Mouse (Mus musculus) G1E-ER4 (cell line): ENCODE results near the gene Prx. TPM values are rescaled to one million over a fixed set of nuclear protein-coding genes. Genes with fewer than 3 reads are reported as not detected.

Experiments used
- GATA1 ChIP-seq: IDR thresholded peaks from one replicate; pipeline ENCODE4 v1.8.0; 2012; ENCODE audit warnings: low read length, inconsistent platforms
- polyA plus RNA-seq: library from polyadenylated mRNA; stranded (reverse); fragments of >175 nt; gene quantifications from 2 replicates; pipeline ENCODE4 v1.2.3, GENCODE M21; 2012

The Prx gene
- polyA plus RNA-seq, 1 experiment = 4.8 TPM

DNA sequence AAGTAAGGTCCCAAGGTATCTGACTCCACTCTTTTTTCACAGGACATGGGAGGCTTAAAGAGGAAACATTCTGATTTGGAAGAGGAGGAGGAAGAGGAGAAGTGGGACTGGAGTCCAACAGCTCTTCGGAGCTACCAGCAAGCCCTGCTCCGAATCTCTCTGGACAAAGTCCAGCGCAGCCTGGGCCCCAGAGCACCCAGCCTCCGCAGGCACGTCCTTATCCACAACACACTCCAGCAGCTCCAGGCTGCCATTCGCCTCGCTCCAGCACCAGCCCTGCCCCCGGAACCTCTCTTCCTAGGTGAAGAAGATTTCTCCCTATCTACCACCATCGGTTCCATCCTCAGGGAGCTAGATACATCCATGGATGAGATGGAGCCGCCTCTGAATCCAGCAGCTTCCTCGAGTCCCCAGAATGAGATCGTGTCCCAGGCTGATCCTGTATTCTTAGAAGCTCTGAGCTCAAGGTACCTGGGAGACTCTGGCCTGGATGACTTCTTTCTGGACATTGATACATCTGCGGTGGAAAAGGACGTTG, 23.0 kb upstream of the Prx start:
- no peak for TF ChIP-seq GATA1

DNA sequence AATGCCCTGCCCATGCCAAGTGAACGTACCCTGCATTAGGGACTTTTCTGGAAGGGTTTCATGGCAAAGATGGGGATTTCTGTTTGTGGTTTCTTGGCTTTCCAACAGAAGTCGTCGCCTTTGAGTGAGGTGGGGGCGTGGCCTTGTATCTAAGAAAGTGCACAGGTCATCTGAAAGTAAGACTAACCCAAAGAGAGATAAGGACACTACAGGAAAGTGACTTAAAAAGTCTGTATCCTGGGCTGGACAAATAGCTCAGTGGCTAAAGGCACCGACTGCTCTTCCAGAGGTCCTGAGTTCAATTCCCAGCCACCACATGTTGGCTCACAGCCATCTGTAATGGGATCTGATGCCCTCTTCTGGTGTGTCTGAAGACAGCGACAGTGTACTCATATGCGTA, 20.6 kb upstream of the Prx start:
- no peak for TF ChIP-seq GATA1

DNA sequence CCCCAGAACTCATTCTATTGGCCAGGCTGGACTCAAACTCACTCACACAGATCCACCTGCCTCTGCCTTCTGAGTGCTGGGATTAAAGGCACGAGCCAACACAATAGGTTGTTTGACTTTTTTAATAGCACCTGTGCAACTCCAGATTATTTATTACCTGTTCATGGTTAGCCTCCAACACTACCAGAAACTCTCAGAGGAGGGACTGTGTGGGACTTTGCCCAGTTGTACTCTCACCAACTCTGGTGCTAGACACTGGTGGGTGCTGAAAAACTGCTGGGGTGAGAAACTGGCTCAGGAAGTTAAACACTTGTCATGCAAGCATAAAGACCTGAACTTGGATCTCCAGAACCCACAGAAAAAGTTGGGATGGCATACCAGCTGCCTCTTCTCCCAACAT, 19.4 kb upstream of the Prx start:
- TF ChIP-seq GATA1 = no peak

DNA sequence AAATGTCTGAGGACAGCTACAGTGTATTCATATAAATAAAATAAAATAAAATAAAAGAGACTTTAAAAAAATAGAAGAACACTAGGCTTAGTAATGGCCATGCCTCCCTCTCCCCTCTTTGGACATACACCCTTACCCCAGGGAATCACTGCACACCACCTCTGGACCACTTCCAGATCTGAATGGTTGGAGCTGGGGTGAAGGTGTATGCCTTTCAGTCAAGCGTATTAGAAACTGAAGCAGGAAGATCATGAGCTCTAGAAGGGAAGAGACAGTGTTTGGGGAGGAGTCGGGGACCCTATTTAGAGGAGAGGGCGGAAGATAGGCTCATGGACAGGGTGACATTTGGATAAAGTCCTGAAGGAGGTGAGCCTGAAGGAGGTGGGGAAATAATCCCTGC, 18.6 kb upstream of the Prx start:
- TF ChIP-seq GATA1 = no peak

DNA sequence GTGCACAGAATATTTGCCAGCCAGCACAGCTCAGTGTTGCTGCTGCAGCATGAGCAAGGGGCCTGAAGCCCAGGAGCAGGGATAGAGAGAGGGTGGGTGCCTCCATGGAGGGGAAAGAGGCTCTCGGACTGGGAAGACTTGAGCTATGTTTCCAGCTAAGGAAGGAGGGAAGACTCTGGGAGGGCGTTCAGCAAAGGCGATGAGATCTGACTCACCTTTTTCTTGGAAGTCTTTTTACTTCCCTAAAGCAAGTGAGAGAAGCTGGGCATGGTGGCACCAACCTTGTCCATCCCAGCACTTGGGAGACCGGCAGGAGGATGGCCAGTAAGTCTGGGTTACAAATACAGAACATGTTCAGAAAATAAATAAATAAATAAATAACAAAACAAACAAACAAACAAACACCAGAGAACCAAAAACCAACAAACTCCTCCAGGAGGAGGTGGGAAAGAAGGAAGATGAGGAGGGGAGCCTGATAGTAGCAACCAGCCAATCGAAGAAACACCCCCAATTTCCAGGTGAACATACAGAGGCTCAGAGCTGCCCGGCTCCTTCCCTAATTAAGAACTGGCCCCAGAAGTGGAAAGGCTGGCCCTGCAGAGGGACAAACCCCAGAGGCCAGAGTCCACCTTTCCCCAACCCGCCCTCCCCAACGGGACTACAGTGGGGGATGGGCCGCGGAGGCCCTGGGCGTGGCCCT, 18.0 kb upstream of the Prx start:
- TF ChIP-seq GATA1 = no peak

DNA sequence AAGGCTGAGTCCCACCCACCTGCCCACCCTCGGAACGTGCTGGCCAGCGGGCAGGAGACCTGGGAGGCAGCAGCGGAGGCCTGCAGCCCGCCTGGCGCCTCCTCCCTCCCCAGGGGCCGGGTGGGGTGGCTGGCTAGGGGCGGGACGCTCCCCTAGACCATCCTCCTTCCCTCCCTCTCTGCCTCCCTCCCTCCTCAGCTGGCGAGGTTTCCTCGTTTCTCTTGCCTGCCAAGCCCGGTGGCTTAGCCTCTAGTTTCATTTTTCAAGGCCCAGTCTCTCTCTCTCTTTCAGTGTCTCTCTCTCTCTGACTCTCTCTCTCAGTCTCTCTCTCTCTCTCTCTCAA, 17.5 kb upstream of the Prx start:
- no peak for TF ChIP-seq GATA1

DNA sequence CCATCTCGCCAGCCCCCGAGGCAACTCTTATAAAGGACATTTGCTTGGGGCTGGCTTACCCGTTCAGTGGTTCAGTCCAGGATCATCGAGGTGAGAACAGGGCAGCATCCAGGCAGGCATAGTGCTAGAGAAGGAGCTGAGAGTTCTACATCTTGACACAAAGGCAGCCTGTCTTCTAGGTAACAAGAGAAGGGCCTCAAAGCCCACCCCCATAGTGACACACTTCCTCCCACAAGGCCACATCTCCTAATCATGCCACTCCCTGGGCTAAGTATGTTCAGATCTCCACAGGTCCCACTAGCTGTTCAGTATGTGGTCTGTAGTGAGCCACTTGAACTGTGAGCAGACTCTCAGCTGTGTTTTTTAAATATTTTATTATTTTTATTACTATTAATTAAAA, 15.3 kb upstream of the Prx start:
- no peak for TF ChIP-seq GATA1

DNA sequence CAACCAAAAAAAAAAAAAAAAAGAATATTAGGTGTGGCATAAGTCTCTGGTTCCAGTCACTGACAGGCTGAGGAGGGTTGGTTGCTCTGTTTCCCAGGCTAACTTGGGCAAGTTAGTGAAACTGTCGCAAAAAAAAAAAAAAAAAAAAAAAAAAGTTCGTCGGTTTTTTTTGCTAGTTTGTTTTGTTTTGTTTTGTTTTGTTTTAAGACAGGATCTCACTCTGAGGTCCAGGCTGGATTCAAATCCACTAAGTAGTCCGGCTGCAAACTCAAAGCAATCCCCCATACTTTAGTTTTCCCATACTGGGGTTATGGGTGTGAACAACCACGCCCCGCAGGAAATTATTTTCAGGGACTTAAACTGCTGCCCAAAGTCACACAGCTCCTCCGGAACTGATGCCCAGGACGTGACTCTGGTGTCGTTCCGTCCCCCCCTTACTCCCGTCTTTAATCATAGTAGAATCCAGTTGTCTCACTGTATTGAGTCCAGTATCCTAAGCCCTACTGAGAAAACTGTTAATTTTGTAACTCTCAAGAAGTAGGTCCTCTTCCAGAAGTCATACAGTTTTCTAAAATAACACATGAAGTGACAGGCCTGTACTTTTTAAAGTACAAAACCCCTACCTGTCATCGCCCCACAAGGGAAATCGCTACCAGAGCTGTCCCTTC, 12.9 kb upstream of the Prx start:
- no peak for TF ChIP-seq GATA1

DNA sequence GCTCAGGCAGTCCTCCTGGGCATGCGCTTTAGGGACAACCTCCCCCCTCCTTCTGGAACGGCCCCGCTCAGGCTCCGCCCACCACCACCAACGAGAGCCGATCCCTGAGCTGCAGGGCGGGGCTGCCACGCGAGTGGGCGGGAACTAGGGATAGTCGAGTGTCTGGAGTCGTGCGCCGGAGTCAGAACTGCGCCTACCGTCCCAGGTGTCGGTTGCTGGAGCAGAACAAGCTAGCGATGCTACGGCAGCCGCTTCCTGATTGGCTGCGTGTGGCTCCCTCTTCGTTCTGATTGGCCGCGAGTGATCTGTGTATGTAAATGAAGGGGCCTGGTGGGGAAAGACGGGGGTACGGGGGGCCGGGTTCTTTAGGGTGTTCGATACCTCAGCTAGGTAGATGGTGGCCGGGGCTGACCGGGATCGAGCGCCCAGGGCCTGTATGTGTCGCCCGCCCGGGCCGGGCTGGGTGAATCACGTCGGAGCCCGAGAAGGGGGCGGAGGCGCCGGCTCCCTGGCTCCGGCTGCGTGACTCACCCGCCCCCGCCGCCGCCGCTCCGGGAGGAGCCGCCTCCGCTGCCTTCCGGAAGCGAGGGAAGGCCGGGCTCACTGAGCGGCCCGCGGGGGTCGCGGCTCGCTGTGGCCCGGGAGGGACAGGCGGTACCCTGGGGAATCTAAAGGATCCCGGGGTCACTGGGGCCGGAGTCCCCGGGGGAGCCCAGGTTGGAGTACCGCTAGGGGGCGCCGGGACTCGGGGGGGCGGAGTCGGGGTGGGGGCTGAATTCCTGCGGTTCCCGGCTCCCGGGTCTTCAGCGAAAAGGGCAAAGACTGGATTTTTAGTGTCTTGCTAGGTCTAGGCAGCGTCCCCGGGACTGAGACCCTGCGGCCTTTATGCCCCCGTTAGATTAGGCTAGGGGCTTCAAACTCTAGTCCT, 12.1 kb upstream of the Prx start, which contains the start of gene Sertad1:
Sertad1 (plus strand) TSS at position 141 of the 928 bp plus-strand sequence.
- no peak for TF ChIP-seq GATA1

DNA sequence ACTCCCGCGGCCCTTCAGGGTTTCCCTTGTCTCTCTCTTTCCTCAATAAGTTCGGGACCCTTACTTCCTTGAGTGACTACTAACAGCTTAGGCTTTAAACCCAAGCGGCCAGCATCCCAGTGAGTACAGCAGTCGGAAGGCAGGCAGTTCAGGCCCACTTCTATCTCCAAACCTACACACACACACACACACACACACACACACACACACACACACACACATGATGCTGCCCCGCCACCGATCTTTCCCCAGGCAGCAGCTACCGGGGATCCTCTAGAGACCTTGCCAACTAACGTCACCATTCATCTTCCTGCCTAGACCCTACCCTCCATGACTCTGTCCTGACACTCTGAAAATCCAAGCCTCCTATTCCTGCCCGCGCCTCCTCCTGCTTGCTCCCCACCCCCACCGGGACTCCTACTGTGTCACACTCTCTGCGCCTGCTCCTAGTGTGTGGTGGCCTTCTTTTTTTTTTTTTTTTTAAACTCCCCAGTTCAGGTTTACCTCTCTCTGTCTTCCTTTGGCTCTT, 11.3 kb upstream of the Prx start:
- no peak for TF ChIP-seq GATA1

DNA sequence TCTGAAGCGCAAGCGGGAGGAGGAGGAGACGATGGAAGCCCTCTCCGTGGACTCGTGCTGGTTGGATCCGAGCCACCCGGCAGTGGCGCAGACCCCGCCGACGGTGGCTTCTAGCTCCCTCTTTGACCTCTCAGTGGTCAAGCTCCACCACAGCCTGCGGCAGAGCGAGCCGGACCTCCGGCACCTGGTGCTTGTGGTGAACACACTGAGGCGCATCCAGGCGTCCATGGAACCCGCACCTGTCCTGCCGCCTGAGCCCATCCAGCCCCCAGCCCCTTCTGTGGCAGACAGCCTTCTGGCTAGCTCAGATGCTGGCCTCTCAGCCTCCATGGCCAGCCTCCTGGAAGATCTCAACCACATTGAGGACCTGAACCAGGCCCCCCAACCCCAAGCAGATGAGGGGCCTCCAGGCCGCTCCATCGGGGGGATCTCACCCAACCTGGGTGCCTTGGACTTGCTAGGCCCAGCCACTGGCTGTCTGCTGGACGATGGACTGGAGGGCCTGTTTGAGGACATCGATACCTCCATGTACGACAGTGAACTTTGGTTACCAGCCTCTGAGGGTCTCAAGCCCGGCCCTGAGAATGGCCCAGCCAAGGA, 9.8 kb upstream of the Prx start:
- TF ChIP-seq GATA1 = no peak

DNA sequence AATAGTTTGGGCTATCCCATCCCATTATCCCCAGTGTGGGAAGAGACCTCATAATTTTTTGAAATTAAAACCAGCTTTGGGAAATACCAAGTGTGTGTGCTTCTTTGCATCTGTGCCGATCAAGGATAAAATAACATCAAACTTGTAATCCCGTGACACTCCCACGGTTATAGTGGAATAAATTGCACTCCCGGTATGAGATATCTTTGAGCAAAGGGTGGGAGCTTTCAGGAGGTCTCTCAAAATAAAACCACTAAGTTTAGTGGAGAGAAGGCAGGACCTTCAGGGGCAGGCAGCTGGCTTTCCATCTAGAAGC, 8.9 kb upstream of the Prx start:
- TF ChIP-seq GATA1 = no peak

DNA sequence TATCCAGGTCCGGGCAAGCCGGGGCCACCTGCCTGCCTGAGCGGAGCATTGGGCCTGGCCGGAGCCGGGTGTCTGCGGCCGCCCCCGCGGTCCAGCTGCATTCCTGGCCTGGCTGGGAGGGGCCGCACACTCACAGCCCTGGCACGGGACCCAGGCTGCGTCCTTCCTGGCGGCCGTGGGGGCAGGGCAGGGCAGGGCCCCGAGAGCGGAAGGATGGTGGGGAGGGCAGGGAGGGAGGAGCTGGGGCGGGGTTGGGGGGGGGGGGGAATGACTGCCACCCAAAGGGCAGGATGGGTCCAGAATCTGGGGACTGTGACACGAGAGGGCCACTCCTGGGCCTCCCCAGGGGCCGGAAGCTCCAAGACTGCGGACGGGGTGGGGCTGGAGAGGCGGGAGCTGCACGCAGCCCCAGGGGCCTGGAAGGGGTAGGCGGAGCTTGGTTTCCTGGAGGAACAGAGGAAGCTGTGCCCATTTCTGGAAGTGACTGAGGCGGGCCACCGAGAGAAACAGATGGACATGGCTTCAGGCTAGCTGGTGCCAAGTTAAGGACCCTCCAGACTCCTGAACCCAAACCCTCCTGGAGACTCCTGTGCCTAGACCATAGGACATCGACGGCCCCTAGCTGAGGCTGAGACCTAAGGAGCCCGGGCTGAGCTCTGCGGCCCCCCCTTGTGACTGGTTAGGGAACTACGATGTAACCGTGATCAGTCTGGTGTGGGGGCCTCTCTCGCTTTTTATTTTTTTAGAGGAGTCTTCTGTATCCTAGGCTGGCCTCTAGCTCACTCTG, 8.4 kb upstream of the Prx start:
- TF ChIP-seq GATA1 = no peak

DNA sequence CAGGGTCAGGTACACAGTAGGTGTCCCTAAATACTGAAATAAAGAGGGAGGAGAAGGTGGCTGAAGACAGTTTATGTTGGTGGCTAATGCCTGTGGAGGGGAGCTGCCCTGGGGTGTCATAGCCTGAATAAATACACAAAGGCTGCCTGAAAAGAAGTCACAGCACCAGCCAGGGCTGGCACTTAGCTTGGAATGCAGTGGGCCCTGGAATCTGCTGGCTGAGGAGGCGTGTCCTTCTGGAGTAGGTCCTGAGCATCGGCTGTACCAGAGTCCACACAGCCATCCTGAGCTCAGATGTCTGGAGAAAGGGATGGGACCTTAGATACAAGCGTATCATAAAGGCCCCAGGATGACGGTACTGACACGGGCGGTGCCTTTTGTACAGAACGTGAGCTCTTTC, 7.3 kb upstream of the Prx start:
- TF ChIP-seq GATA1 = no peak

DNA sequence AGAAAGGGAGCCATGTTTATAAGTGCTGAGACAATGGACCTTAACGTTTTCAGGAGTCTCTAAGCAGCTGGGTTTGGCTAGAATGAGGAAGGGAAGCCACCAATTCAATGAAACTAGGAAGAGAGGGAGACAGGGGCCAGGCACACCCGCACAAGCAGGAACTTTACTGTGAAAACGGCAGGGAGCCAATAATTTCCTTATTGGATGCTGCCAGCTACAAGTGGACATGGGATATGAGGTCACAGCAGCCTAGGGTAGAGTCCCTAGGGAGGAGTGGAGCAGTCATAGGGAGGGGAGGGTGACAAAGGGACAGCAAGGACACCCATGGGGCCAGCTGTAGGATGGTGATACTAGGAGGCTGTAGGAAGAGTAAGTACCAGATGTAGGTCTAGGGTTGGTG, 6.1 kb upstream of the Prx start:
- TF ChIP-seq GATA1 = no peak
